Mouse (Mus musculus): ENCODE data around the gene Snx9. TPM values are rescaled to one million over a fixed set of nuclear protein-coding genes. Genes with fewer than 3 reads are reported as not detected.

Gene Snx9
- total RNA-seq, 1 experiment, result 8.8 TPM

GRCm38 (mm10) chr17:5805151-5805834 is 35.8 kb upstream of the Snx9 start:
- Histone ChIP-seq H3K27ac (ENCODE audit: insufficient read depth, low read depth, low read length, poor library complexity, severe bottlenecking) (no peak overlapping the region), H3K4me1 (ENCODE audit: control insufficient read depth in 2 of 2, insufficient read depth in 2 of 2, low read length in 2 of 2, poor library complexity in 1 of 2) (no peaks in the 10 kb centered on the region), H3K9ac (ENCODE audit: insufficient read depth, low read depth, low read length, poor library complexity, severe bottlenecking) (no peak overlapping the region), H3K4me3 (ENCODE audit: insufficient read depth in 1 of 2, low read depth in 1 of 2, low read length in 2 of 2, poor library complexity in 1 of 2, severe bottlenecking in 1 of 2) (no peak overlapping the region), H3K36me3 (ENCODE audit: control insufficient read depth, insufficient read depth, low read length, poor library complexity, severe bottlenecking) (no peaks in the 10 kb centered on the region), H3K9me3 (ENCODE audit: control insufficient read depth, insufficient read depth, low read depth, low read length) (no peaks in the 10 kb centered on the region)
- DNase-seq (ENCODE audit: low read depth, low spot score), result no peak
- in situ Hi-C loops (cut with MboI; ENCODE audit: low sequenced_read_pairs in 2 of 2, unreplicated experiment in 2 of 2), result no loop called here
- no peak for TF ChIP-seq CHD2 (IDR thresholded peaks at IDR 0.05; ENCODE audit: low read depth, low read length)

GRCm38 (mm10) chr17:5805935-5806334 is 35.2 kb upstream of the Snx9 start:
- Histone ChIP-seq H3K27ac (ENCODE audit: insufficient read depth, low read depth, low read length, poor library complexity, severe bottlenecking) (no peak overlapping the region), H3K9me3 (ENCODE audit: control insufficient read depth, insufficient read depth, low read depth, low read length) (no peaks in the 10 kb centered on the region), H3K36me3 (ENCODE audit: control insufficient read depth, insufficient read depth, low read length, poor library complexity, severe bottlenecking) (no peaks in the 10 kb centered on the region), H3K9ac (ENCODE audit: insufficient read depth, low read depth, low read length, poor library complexity, severe bottlenecking) (no peak overlapping the region), H3K4me3 (ENCODE audit: insufficient read depth in 1 of 2, low read depth in 1 of 2, low read length in 2 of 2, poor library complexity in 1 of 2, severe bottlenecking in 1 of 2) (no peak overlapping the region), H3K4me1 (ENCODE audit: control insufficient read depth in 2 of 2, insufficient read depth in 2 of 2, low read length in 2 of 2, poor library complexity in 1 of 2) (no peaks in the 10 kb centered on the region)
- DNase-seq (ENCODE audit: low read depth, low spot score), result no peak
- no peak for TF ChIP-seq CHD2 (IDR thresholded peaks at IDR 0.05; ENCODE audit: low read depth, low read length)
- TF ChIP-seq MAFK (IDR thresholded peaks at IDR 0.05; ENCODE audit: insufficient read depth, low read depth, low read length), result no peak
- TF ChIP-seq ZNF384 (IDR thresholded peaks at IDR 0.05; ENCODE audit: low read depth, low read length), result no peak
- no peak for TF ChIP-seq HCFC1 (IDR thresholded peaks at IDR 0.05; ENCODE audit: borderline replicate concordance, insufficient read depth, low read length)
- no peak for TF ChIP-seq ZC3H11A (IDR thresholded peaks at IDR 0.05; ENCODE audit: borderline replicate concordance, low read depth, low read length)
- in situ Hi-C loops (cut with MboI; ENCODE audit: low sequenced_read_pairs in 2 of 2, unreplicated experiment in 2 of 2), result no loop called here

GRCm38 (mm10) chr17:5806823-5807222 is 34.3 kb upstream of the Snx9 start:
- TF ChIP-seq ZC3H11A (IDR thresholded peaks at IDR 0.05; ENCODE audit: borderline replicate concordance, low read depth, low read length) (no peak), CHD2 (IDR thresholded peaks at IDR 0.05; ENCODE audit: low read depth, low read length) (no peak), HCFC1 (IDR thresholded peaks at IDR 0.05; ENCODE audit: borderline replicate concordance, insufficient read depth, low read length) (no peak), MAFK (IDR thresholded peaks at IDR 0.05; ENCODE audit: insufficient read depth, low read depth, low read length) (no peak), ZNF384 (IDR thresholded peaks at IDR 0.05; ENCODE audit: low read depth, low read length) (no peak)
- in situ Hi-C loops (cut with MboI; ENCODE audit: low sequenced_read_pairs in 2 of 2, unreplicated experiment in 2 of 2), result no loop called here
- Histone ChIP-seq H3K27ac (ENCODE audit: insufficient read depth, low read depth, low read length, poor library complexity, severe bottlenecking) (no peak overlapping the region), H3K9ac (ENCODE audit: insufficient read depth, low read depth, low read length, poor library complexity, severe bottlenecking) (no peak overlapping the region), H3K9me3 (ENCODE audit: control insufficient read depth, insufficient read depth, low read depth, low read length) (no peaks in the 10 kb centered on the region), H3K36me3 (ENCODE audit: control insufficient read depth, insufficient read depth, low read length, poor library complexity, severe bottlenecking) (no peaks in the 10 kb centered on the region), H3K4me1 (ENCODE audit: control insufficient read depth in 2 of 2, insufficient read depth in 2 of 2, low read length in 2 of 2, poor library complexity in 1 of 2) (no peaks in the 10 kb centered on the region), H3K4me3 (ENCODE audit: insufficient read depth in 1 of 2, low read depth in 1 of 2, low read length in 2 of 2, poor library complexity in 1 of 2, severe bottlenecking in 1 of 2) (no peak overlapping the region)
- no peak for DNase-seq (ENCODE audit: low read depth, low spot score)

DNA sequence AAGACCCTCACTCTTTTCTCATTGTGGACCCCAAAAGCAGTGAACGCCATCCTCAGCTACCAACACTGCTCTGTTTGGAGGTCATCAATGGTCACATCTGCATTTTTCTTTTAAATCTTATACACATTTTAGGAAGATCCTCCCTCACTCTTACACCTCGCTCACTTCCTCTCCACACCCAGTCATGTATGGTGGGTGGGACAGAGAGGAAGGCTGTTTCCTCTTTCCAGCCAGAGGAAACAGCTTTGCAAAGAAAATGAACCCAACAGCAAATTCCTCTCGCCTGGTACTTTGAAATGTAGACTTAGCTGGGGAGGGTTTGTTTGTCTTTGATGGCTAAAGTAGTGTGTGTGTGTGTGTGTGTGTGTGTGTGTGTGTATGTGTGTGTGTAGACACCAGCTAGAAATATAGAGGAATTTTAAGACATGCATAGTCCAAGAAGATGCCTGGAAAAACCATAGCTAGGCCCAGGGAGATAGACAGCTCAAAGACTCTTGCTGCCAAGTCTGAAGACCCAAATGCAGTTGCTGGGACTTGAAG is 33.2 kb upstream of the Snx9 start:
- Histone ChIP-seq H3K4me1 (ENCODE audit: control insufficient read depth in 2 of 2, insufficient read depth in 2 of 2, low read length in 2 of 2, poor library complexity in 1 of 2) (no peaks in the 10 kb centered on the region), H3K36me3 (ENCODE audit: control insufficient read depth, insufficient read depth, low read length, poor library complexity, severe bottlenecking) (no peaks in the 10 kb centered on the region), H3K4me3 (ENCODE audit: insufficient read depth in 1 of 2, low read depth in 1 of 2, low read length in 2 of 2, poor library complexity in 1 of 2, severe bottlenecking in 1 of 2) (no peak overlapping the region), H3K9me3 (ENCODE audit: control insufficient read depth, insufficient read depth, low read depth, low read length) (no peaks in the 10 kb centered on the region), H3K9ac (ENCODE audit: insufficient read depth, low read depth, low read length, poor library complexity, severe bottlenecking) (no peak overlapping the region), H3K27ac (ENCODE audit: insufficient read depth, low read depth, low read length, poor library complexity, severe bottlenecking) (no peak overlapping the region)
- TF ChIP-seq CHD2 (IDR thresholded peaks at IDR 0.05; ENCODE audit: low read depth, low read length) (no peak), MAFK (IDR thresholded peaks at IDR 0.05; ENCODE audit: insufficient read depth, low read depth, low read length) (no peak), ZNF384 (IDR thresholded peaks at IDR 0.05; ENCODE audit: low read depth, low read length) (no peak), ZC3H11A (IDR thresholded peaks at IDR 0.05; ENCODE audit: borderline replicate concordance, low read depth, low read length) (no peak), HCFC1 (IDR thresholded peaks at IDR 0.05; ENCODE audit: borderline replicate concordance, insufficient read depth, low read length) (no peak)
- in situ Hi-C loops (cut with MboI; ENCODE audit: low sequenced_read_pairs in 2 of 2, unreplicated experiment in 2 of 2), result no loop called here
- DNase-seq (ENCODE audit: low read depth, low spot score), result no peak

All from ES-E14 (cell line).